Mouse (Mus musculus) limb, embryonic 10.5 days (tissue): ENCODE data around the gene Smyd1. TPM values are rescaled to one million over a fixed set of nuclear protein-coding genes. Genes with fewer than 3 reads are reported as not detected.
"Not testable (repeated sequence)": the region's sequence is repeated elsewhere in the genome, so short reads cannot be mapped to it uniquely, and the experiment has no call there.

Experiments used
- DNase-seq: peaks from one replicate; pipeline ENCODE4 v3.0.0-alpha.2; 2017; ENCODE audit warnings: low spot score
- H3K27ac ChIP-seq: fragments of 300-500 bp; sonication (generic); 2 replicates; pipeline ENCODE4 v1.5.1; 2016; ENCODE audit warnings: mild to moderate bottlenecking
- H3K27me3 ChIP-seq: fragments of 300-500 bp; sonication (generic); 2 replicates; pipeline ENCODE4 v1.6.1; 2016; ENCODE audit warnings: low read depth, mild to moderate bottlenecking; ENCODE audit not compliant: poor library complexity, severe bottlenecking
- H3K36me3 ChIP-seq: fragments of 300-500 bp; sonication (generic); 2 replicates; pipeline ENCODE4 v1.6.1; 2016; ENCODE audit warnings: mild to moderate bottlenecking, moderate library complexity
- H3K4me1 ChIP-seq: fragments of 300-500 bp; sonication (generic); 2 replicates; pipeline ENCODE4 v1.6.1; 2016
- H3K4me3 ChIP-seq: fragments of 300-500 bp; sonication (generic); 2 replicates; pipeline ENCODE4 v1.5.1; 2016; ENCODE audit warnings: mild to moderate bottlenecking, moderate library complexity
- H3K9me3 ChIP-seq: fragments of 300-500 bp; sonication (generic); replicated peaks from 2 replicates; pipeline ENCODE4 v1.6.1; 2016; ENCODE audit warnings: mild to moderate bottlenecking
- WGBS: fragments of 180-500 bp; shearing (Covaris S2); methylation state at CpG from one replicate; pipeline ENCODE4 v1.1.7; 2016; 5-methylcytosine and 5-hydroxymethylcytosine counted together
- polyA plus RNA-seq: library from polyadenylated mRNA; unstranded; fragments of >200 nt; fragmentation: Nextera tagmentation; extraction: Ambion mirVana; gene quantifications from 2 replicates; pipeline ENCODE4 v1.2.1, GENCODE M21; 2016

Smyd1 gene
- polyA plus RNA-seq, 1 experiment from 2014 or later, result 0.35 TPM

DNA sequence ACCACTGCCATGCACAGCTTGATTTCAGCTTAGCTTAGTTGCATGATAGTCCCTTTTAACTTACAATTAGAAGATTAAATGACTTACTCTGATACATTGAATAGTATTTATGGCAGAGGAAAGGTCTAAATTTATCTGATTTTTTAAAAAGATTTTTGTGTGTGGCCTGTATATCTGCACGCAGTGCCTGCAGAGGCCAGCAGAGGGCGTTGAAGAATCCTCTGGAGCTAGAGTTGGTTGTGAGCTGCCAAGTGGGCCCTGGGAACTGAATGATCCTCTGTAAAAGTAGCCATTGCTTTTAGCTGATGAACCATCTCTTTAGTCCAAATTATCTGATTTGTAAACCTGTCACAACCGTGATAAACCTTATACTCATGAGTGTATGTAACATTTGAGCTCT lies 23.3 kb downstream of the Smyd1 start:
- no peak overlapping the region for H3K27ac ChIP-seq
- WGBS, result 36% methylated on average over 3 of the region's 3 CpGs
- no peaks in the 10 kb centered on the region for H3K27me3 ChIP-seq
- no peaks in the 10 kb centered on the region for H3K36me3 ChIP-seq
- no peaks in the 10 kb centered on the region for H3K4me1 ChIP-seq
- H3K4me3 ChIP-seq, result no peak overlapping the region
- DNase-seq, result peak; percentile 57
- H3K9me3 ChIP-seq, result no peaks in the 10 kb centered on the region

GRCm38 (mm10) chr6:71298051-71298450 lies 24.0 kb downstream of the Smyd1 start:
- no peak for DNase-seq
- Histone ChIP-seq H3K4me3 (no peak overlapping the region), H3K27me3 (no peaks in the 10 kb centered on the region), H3K4me1 (no peaks in the 10 kb centered on the region), H3K27ac (no peak overlapping the region), H3K9me3 (no peaks in the 10 kb centered on the region), H3K36me3 (no peaks in the 10 kb centered on the region)
- WGBS, result 76% methylated on average over 2 of the region's 2 CpGs

DNA sequence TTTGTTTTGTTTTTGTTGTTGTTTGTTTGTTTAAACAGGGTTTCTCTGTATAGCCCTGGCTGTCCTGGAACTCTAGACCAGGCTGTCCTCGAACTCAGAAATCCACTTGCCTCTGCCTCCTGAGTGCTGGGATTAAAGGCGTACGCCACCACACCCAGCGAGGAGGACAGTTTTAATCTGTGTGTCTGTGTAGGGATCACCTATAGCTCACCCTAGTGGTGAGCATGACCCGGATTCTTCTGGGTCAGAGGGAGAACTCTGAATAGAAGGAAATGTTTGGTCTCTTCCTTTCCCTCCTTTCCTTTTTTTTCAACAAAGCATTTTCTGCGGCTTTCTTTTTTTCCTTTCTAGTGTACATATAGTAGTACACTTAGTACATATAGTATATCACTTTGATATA lies 26.7 kb downstream of the Smyd1 start:
- Histone ChIP-seq H3K36me3 (no peaks in the 10 kb centered on the region), H3K4me1 (no peaks in the 10 kb centered on the region), H3K9me3 (no peaks in the 10 kb centered on the region), H3K27ac (no peak overlapping the region), H3K27me3 (no peaks in the 10 kb centered on the region), H3K4me3 (no peak overlapping the region)
- no peak for DNase-seq
- WGBS, result 74% methylated on average over 6 of the region's 6 CpGs

DNA sequence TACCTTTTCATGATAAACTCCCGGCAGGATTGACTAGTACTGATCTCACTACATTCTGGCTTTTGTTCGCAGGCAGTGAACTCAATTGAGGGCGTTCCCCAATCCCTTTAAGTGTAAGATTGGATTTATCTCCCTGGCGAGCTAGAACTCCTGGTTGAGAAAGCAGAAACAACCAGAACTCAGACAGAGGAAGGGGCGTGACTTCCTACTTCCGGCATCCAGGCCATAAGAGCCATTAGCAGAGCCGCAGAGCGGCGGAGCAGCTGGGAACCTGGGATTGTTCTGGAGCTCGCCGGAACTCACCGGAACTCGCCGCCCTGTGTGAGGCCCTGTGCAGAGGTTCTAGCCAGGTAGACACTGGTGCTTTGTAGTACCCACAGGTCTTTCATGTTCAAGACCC lies 28.5 kb downstream of the Smyd1 start:
- Histone ChIP-seq H3K9me3 (no peaks in the 10 kb centered on the region), H3K4me1 (no peaks in the 10 kb centered on the region), H3K4me3 (no peak overlapping the region), H3K36me3 (no peaks in the 10 kb centered on the region), H3K27me3 (no peaks in the 10 kb centered on the region), H3K27ac (no peak overlapping the region)
- 92% methylated on average over 14 of the region's 14 CpGs for WGBS
- no peak for DNase-seq

DNA sequence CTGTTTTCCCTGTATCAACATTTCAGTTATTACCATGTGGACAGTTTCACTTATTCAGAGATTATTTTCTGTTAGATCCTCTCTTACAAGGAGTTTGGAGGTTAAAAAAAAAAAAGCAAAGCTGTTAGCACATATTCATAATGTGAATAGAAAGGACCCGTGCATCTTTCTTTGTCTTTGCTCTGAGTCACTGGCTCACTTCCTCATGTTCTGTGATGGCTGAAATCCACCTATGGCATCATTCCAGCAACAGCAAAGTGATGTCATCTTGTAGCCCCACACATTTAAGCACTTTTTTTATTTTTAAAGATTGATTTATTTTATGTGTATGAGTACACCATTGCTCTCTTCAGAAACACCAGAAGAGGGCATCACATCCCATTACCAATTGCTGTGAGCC lies 42.6 kb downstream of the Smyd1 start:
- no peak overlapping the region for H3K27ac ChIP-seq

GRCm38 (mm10) chr6:71274621-71275020 lies 47.4 kb downstream of the Smyd1 start:
- no peaks in the 10 kb centered on the region for H3K36me3 ChIP-seq
- no peaks in the 10 kb centered on the region for H3K27me3 ChIP-seq
- H3K27ac ChIP-seq, result no peak overlapping the region
- no peak for DNase-seq
- no peaks in the 10 kb centered on the region for H3K9me3 ChIP-seq
- peaks cover 18% of the 10 kb centered on the region for H3K4me1 ChIP-seq
- no peak overlapping the region for H3K4me3 ChIP-seq
- 83% methylated on average over 1 of the region's 1 CpGs for WGBS

More for the DNA sequence above, 42.6 kb downstream of the Smyd1 start:
- no peak overlapping the region for H3K4me3 ChIP-seq
- no peak for DNase-seq
- no peaks in the 10 kb centered on the region for H3K9me3 ChIP-seq
- 93% methylated on average over 1 of the region's 1 CpGs for WGBS
- no peaks in the 10 kb centered on the region for H3K27me3 ChIP-seq
- peaks cover 7% of the 10 kb centered on the region for H3K36me3 ChIP-seq
- H3K4me1 ChIP-seq, result no peaks in the 10 kb centered on the region

DNA sequence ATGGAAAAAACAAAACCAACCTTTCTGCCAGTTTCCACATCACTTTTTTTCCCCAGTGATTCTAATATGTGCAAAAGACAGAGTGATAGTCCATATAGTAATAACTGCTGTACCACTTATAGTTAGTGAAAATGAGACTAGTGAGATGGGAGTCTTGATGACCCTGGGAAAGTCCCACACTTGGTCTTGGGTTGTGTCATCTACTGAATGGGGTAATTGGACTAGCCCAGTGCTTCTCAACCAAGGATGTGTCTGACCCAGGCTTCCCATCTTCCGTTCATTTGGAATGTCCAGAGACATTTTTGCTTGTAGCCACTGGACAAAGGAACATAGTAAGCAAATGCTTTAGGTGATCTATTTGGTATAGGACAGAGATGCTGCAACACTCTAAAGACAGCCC lies 48.3 kb downstream of the Smyd1 start:
- Histone ChIP-seq H3K9me3 (no peaks in the 10 kb centered on the region), H3K36me3 (no peaks in the 10 kb centered on the region), H3K27ac (no peak overlapping the region), H3K4me3 (no peak overlapping the region), H3K4me1 (peaks cover 18% of the 10 kb centered on the region), H3K27me3 (no peaks in the 10 kb centered on the region)
- 93% methylated on average over 1 of the region's 1 CpGs for WGBS
- DNase-seq, result no peak

DNA sequence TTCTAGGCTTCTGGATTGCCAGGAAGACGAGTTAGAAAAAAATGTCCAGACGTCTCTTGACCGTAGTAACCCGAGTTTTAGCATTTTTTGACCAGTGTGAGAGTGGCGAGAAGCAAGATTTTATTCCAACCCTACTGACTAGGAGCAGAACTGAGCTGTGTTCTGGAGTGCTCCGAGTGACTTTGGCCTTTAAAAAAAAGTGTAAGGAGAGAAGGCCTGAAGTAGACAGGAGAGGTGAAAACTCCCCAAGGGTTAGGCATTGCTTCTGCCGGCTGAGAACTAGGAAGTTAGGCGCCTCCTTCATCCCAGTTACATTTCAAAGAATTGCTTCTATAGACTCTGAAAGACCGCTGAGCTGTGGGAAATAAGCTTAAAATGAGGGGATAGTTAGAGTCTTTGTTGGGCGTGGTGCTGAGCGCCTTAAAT lies 49.7 kb downstream of the Smyd1 start:
- 3% methylated on average over 11 of the region's 11 CpGs for WGBS
- peak overlapping the region; percentile 93 for H3K4me3 ChIP-seq

GRCm38 (mm10) chr6:71271389-71272315 lies 50.4 kb downstream of the Smyd1 start, which contains the start of gene Krcc1:
Gene Krcc1, plus strand, starts transcription at chr6:71271677.
- peak within 1 kb of the TSS; percentile 98 for H3K27ac ChIP-seq
- no peaks in the 10 kb centered on the region for H3K9me3 ChIP-seq
- under 1% methylated on average over 83 of the region's 84 CpGs for WGBS
- H3K36me3 ChIP-seq, result no peaks in the 10 kb centered on the region
- H3K4me3 ChIP-seq, result peak within 1 kb of the TSS; percentile 93
- H3K4me1 ChIP-seq, result peaks cover 18% of the 10 kb centered on the region
- peak; percentile 95 for DNase-seq
- H3K27me3 ChIP-seq, result no peaks in the 10 kb centered on the region

More for the DNA sequence above, 49.7 kb downstream of the Smyd1 start:
- H3K36me3 ChIP-seq, result no peaks in the 10 kb centered on the region
- no peaks in the 10 kb centered on the region for H3K9me3 ChIP-seq
- peak; percentile 36 for DNase-seq
- no peaks in the 10 kb centered on the region for H3K27me3 ChIP-seq
- H3K27ac ChIP-seq, result peak overlapping the region; percentile 98
- peaks cover 18% of the 10 kb centered on the region for H3K4me1 ChIP-seq

- peak overlapping the region; percentile 93 for H3K4me3 ChIP-seq
- H3K4me1 ChIP-seq, result peaks cover 18% of the 10 kb centered on the region
- WGBS, result 2% methylated on average over 8 of the region's 8 CpGs
- H3K27me3 ChIP-seq, result no peaks in the 10 kb centered on the region
- H3K36me3 ChIP-seq, result no peaks in the 10 kb centered on the region
- DNase-seq, result no peak
- H3K9me3 ChIP-seq, result no peaks in the 10 kb centered on the region
- peak overlapping the region; percentile 98 for H3K27ac ChIP-seq
Measured at GRCm38 (mm10) chr6:71271057-71271388, 51.0 kb downstream of the Smyd1 start.

GRCm38 (mm10) chr6:71270301-71271056 lies 51.6 kb downstream of the Smyd1 start:
- Histone ChIP-seq H3K4me1 (peaks cover 18% of the 10 kb centered on the region), H3K4me3 (peak overlapping the region; percentile 93)
- 33% methylated on average over 14 of the region's 14 CpGs for WGBS

GRCm38 (mm10) chr6:71269686-71270050 lies 52.4 kb downstream of the Smyd1 start:
- H3K9me3 ChIP-seq, H3K27me3 ChIP-seq, H3K4me3 ChIP-seq, H3K36me3 ChIP-seq, DNase-seq, H3K27ac ChIP-seq: not testable (repeated sequence)
- peaks cover 18% of the 10 kb centered on the region for H3K4me1 ChIP-seq
- 91% methylated on average over 6 of the region's 6 CpGs for WGBS

More at GRCm38 (mm10) chr6:71270301-71271056, 51.6 kb downstream of the Smyd1 start:
- peak; percentile 57 for DNase-seq
- H3K9me3 ChIP-seq, result no peaks in the 10 kb centered on the region
- no peaks in the 10 kb centered on the region for H3K36me3 ChIP-seq
- peak overlapping the region; percentile 98 for H3K27ac ChIP-seq
- no peaks in the 10 kb centered on the region for H3K27me3 ChIP-seq
